Mouse (Mus musculus) mesoderm, embryonic 11.5 days (tissue): ENCODE measurements around the gene Rbfox1.

Source experiments
- DNase-seq: peaks from one replicate; pipeline ENCODE4 v3.0.0-alpha.2; 2012; ENCODE audit warnings: low read depth, low spot score

The Rbfox1 gene

DNA sequence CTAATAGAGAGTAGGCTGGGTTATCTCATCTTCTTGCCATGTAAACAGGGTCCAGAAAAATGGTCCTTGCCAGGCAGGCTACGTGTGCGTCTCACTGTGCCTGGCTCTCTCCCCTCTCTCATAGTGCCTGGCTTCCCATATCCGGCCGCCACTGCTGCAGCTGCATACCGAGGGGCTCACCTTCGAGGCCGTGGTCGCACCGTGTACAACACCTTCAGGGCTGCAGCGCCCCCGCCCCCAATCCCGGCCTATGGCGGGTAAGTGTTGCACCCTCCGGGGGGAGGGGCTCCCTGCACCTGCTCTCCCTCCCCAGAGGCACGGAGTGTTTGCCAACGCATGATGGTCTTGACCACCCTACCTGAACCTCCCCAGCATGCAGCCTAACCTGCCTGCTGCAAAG lies 1467.7 kb downstream of the Rbfox1 start:
- DNase-seq = no peak

DNA sequence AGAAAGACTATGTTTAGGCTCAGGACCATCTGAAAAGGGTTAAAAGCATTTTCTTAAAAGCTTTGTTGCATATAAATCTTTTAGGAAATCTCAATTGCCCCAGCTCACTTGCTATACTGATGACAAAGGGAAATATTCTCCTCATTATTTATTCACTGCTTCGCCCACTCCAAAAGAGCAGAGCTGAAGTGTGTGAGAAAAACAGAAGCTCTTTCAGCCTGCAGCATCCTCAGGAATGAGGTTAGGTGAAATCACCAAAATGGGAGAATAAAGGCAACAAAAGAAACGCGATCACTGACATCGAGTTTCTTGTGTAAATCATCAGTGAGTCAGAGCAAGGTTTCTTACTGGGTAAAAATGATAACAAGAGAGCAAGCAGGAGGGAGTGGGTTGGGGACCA lies 1469.0 kb downstream of the Rbfox1 start:
- no peak for DNase-seq

- DNase-seq = no peak
Observed at GRCm38 (mm10) chr16:7359043-7359442, 1473.9 kb downstream of the Rbfox1 start.

DNA sequence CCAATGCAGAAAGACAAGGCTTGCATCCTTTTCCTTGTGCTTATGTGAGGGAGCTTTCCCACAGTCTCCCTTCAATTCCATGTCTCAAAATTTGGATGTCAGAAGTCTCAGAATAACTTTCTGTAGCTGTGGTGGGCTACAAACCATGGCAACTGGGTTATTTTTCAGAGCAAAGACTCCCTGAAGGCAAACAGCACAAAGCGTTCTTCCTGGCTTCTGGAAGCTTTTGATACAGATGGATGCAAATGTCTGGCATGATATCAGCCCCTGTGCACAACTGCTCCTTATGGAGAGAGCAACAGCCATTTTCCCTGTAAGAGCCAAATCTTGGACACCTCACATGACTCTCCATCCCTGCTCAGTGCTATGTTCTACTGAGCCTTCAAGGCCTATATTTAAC lies 1475.6 kb downstream of the Rbfox1 start:
- no peak for DNase-seq

- DNase-seq = no peak
Observed at GRCm38 (mm10) chr16:7365878-7366277, 1480.7 kb downstream of the Rbfox1 start.

DNA sequence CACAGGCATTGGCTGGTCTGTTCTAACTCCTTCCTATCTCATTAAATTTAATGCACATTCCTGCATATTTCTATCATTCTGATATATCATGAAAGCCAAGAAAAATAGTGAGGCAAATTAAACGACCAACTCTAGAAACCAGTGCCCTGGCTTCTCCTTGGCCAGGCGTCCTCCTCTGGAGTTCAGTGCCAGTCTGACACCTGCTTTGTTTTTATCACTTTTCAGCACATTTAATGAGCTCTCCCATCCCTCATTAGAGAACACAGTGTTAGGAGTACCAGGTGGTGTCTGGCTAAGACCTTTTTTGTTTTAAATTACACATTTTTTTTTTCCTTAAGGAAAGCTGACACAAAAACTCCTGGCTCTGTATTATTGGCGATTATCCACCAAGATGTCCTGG lies 1489.0 kb downstream of the Rbfox1 start:
- DNase-seq = no peak

DNA sequence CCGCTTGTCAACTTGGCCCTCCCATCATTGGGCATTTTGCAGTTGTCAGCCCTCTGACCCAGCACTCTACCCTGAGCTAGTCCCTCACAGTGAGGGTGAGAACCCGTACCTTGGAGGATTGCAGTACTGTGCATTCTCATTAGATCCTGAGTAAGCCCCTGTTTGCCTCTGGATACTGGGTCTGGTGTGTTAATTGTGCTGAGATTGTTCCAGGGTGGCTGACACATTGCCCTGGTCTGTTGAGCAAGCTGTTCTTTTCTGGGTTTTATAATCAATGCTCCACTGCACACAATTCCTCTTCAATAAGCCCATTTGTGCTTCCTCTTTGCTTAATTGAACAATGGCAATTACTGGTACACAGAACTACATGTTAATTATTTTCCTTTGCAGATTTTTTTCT lies 1489.5 kb downstream of the Rbfox1 start:
- no peak for DNase-seq

- DNase-seq = no peak
Observed at GRCm38 (mm10) chr16:7396101-7396500, 1510.9 kb downstream of the Rbfox1 start.

- peak; percentile 39 for DNase-seq
Observed at GRCm38 (mm10) chr16:7404766-7405492, 1519.8 kb downstream of the Rbfox1 start.

GRCm38 (mm10) chr16:7407862-7408640 lies 1522.9 kb downstream of the Rbfox1 start:
- peak; percentile 25 for DNase-seq

DNA sequence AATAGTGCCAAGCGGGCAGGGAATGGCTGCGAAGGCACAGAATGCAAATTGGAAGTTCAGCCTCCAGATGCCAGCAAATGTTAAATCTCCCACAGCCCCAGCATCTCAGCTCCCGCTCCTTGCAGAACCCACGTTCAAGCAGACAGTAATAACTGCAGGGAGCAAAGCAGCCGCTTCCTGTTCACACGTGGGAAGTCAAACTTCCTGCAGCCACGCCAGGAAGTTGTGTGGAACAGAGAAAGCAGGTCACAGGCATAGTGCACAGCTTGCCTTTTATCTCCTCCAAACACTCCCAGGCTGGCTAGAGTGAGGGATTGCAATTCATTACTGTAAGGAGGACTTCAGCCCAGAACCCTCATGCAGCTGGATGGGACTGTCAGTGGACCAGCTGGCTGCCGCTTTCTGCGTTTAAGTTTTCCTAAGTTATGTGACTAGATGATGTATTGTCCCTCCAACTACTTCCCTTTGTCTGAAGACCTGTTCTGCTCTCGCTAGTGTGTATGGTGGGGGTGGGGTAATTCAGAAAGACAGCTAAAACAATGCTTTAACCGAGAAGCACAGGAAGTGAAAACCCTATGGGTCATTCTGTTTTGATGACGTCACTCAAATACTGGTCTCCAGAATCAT lies 1534.6 kb downstream of the Rbfox1 start:
- peak; percentile 43 for DNase-seq

DNA sequence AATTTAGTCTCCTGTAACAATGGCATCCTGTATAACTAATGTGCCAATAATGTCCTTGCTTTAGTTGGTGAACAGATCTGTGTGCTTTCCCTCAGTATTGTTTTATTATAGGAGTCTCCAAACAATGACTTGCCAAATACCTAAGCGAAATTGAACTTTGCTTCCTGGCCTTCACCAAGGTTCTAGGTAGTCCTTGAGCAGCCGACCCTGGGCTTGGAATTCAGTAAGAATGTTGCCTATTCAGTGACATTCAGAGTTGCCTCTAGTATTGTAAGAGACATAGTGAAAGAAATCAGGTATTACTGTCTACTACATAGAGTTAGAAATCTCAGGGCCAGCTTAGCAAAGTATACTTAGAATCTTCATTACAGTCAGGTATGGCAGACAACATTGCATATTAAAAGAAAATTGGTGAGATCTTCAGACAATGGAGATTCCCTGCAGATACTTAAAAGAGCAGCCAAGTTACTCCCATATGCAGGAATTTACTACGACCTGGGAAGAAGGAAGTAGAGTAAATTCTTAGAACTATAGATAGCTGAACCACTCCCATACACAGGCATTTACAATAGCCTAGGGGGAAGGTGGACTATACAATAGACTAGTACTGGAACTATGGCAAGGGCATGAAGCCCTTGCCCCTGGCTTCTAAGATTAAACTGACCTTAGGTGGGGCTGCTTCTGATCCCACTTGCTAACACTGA lies 1540.4 kb downstream of the Rbfox1 start:
- no peak for DNase-seq

- DNase-seq = no peak
Observed at GRCm38 (mm10) chr16:7433296-7433695, 1548.1 kb downstream of the Rbfox1 start.

DNA sequence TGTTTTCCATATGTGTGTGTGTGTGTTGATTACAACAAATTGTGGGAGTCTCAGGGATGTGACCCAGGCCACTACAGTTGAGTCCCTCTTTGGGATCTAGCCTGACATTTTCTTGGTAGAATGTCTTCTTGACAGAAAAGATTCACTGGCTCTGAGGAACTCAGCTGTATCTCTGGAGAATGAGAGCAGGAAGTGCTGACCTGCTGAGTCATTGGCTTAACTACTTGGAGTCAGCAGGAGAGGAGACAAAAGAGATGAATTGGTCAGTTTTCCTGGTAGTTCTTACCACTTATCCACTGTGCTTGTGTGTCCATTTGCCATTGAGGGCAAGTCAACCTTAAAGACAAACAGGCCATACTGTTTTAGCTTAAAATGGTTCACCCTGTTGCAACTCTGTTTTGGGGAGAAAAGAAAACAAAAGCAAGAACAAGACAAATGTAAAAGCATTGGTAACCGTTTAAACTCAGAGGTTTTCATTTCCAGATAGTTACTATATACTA lies 1561.7 kb downstream of the Rbfox1 start:
- no peak for DNase-seq

DNA sequence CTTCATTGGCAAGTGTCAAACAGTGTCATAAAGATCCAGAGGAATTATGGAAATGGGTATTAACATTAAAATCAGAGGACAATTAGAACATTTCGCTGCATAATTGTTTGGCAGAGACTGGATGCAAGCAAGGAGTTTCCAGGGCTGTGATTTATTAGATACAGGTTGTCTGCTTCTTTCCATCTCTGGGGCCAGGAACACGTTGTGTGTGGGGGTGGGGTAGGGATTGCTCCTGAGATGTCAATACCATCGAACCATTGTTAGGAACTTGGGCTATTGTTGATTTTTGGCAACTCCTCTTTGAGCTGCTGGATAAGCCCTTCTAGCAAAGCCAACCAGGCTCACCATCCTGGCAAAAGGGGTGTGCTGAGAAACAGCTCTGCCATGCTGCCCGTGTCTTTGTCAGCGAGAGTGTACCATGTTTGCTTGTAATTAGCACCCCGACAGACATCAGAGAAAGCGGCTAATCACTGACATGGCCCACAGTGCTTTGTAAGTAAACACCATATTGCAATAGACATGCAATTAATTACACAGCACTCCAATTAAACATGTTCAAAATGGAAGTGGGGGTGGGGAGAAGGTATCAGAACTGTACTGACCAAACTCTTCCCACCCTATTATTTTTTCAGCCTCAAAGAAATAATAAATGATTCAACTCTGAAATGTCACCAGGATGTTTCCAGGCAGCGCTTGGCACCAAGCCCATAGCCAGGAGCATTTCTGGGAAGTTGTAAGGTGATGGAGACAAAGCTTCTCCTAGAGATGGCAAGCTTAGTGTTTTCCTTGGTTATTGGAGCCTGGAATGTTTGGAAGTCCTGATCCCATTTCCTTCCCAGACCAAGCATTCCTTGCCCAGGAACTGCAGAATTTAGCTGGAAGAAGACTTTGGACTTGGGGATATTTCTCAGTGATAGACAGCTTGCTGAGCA lies 1562.8 kb downstream of the Rbfox1 start:
- DNase-seq = no peak

DNA sequence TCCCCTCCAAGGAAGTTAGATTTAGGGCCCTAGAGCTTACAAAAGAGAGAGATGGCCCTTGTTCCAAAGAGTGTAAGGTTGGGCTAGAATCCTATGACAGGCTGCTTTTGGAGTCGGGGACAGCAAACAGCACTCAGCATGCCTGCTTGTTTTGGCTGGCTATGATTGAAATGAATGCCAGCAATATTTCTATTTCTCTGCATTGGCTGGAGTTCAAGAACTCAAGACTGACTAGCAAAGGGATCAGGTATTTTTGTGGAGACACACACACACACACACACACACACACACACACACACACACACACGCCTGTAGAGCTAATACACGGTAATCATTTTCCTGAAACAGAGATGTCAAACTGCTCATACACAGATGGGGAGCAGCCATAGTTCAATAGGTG lies 1566.0 kb downstream of the Rbfox1 start:
- DNase-seq = no peak

GRCm38 (mm10) chr16:7457571-7457970 lies 1572.4 kb downstream of the Rbfox1 start:
- no peak for DNase-seq
